Mouse (Mus musculus): ENCODE measurements around the gene Fgd5. TPM values are rescaled to one million over a fixed set of nuclear protein-coding genes. Genes with fewer than 3 reads are reported as not detected.
"Not testable (repeated sequence)": the region's sequence is repeated elsewhere in the genome, so short reads cannot be mapped to it uniquely, and the experiment has no call there.

Gene Fgd5
- total RNA-seq (2015) = not detected in 2 replicates
- not detected in 2 replicates for total RNA-seq (2017)

DNA sequence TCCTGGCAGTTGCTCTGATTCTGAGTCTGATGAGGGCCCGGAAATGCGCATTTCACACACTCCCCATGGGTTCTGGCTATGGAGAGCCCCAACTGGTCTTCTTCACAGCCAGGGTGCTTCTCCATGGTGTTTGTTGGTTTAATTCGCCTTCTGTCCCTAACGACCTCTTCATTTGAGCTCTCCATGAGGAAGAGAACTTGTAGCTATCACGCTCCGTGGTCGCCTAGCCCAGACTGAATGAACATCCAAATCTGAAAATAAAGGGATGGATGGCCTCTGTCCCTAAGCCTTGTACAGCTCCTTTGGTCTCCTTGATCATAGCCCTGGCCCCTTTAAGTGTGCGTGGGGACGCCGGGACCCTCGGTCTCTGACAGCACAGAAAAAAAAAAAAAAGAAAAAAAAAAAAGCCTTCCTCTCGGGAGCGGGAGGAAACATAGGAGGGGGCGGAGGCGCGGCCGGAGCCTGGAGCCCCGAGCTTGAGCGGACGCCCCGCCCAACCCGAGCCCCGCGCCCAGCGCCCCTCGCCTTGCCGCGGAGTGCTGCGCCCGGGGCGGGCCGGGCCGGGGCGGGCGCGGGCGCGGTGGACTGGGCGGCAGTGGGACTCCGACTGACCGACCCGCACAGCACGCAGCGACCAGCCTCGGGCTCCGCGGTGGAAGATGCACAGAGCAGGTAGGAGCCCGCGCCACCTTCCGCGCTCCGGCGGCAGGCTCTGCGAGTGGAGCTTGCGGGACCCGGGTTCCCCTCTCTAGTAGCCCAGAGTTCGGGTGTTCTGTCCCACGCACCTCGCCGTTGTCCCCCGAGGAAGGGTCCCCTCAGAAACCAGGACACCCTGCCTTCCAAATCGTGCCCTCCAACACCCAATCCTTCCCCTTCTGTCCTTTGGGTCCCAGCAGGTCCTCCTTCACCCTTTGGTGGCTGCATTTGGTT, at the start of gene Fgd5:
TSS of gene Fgd5 (plus strand) at position 508 of the 930 bp plus-strand sequence.
- no peak for ATAC-seq (ENCODE audit: poor library complexity, severe bottlenecking)

GRCm38 (mm10) chr6:91931231-91931630, 47.4 kb upstream of the Fgd5 start:
- no peak for ATAC-seq (ENCODE audit: poor library complexity, severe bottlenecking)

DNA sequence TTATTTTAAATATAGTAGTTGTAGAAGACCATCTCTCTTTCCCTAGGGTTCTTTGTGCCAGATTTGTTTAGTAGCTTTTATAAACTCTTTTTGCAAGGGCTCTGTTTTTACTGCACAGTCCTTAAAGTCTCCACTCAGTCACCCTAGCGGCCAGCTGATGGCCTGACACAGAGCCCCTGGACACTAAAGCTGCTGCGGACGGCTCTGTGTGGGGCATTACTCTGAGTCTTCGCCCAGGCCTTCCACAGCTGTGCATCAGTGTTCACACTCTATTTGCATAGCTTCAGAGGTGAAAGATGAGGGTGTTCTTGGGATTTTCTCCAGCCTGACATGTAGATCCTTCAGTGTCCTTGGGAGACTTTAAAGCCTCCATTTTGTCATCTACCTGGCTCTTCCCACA, 40.2 kb upstream of the Fgd5 start:
- ATAC-seq (ENCODE audit: poor library complexity, severe bottlenecking) = no peak

DNA sequence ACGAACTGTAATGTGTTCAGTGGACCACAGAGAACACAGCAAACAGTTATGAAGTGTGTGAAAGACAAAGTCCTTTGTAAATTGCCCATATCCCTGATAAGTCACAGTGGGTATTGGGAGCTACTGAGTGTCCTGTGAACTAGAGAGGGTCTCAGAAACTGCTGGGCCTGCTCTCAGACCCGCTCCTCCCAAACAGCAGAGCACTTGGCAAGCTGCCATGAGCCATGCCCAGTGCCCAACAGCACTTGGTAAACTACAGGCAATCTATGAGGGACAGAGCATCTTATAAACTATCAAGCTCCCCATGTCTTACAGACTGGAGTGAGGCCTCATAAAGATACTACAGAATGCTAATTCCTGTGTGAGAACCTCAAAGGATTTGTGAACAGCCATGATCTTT, 30.3 kb upstream of the Fgd5 start:
- ATAC-seq (ENCODE audit: poor library complexity, severe bottlenecking) = no peak

GRCm38 (mm10) chr6:91958015-91958414, 20.7 kb upstream of the Fgd5 start:
- ATAC-seq (ENCODE audit: poor library complexity, severe bottlenecking) = not testable (repeated sequence)

DNA sequence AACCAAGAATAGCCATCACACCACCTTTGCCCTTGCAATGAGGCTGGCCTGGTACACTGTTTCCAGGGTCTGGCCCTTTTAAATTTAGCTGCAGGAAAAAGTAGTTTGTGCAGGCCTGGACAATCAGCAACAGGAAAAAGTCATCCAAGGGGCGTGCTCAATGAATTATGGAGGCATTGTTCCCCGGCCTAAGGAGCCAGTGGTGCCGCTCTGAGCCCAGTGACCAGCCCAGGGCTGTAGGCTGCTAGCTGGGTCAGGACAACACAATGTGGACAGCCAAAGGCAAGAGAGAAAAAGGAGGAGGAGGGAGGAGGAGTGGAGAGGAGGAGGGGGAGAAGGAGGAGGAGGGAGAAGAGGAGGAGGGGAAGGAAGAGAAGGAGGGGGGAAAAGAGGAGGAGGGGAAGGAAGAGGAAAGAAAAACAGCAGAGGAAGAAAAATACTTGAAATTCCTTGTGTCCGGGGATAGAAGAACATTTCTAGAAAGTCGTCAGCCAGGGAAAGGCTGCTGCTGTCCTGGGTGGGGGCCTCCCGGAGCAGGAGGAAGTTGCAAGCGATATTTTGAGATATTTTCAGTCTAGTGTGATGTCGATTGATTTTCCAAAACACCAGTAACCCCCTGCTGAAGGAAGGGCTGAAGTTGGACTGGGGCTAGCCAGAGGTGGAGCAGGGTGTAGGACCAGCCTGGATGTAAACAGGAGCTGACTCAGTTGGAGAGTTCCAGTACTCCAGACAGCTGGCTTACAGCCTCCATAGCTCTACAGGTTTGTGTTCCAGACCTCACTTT, 18.5 kb upstream of the Fgd5 start:
- no peak for ATAC-seq (ENCODE audit: poor library complexity, severe bottlenecking)

DNA sequence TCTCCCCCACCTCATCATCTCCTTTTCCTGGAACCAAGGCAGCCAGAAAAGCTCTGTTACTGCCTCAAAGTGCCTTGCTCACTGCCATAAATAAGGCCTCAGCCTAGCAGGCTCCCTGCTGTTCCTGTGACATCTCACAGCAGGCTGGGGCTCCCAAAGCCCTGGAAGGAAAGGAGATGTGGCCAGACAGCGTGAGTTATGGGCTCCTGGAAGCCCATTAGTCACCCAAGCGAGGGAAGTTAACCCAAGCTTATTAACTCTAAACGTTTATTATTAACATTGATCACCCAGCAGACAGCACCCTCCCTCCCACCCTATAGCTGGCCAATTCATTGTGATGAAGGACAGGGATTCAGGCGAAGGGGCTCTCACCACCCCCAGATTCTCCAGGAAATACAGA, 15.2 kb upstream of the Fgd5 start:
- ATAC-seq (ENCODE audit: poor library complexity, severe bottlenecking) = no peak

DNA sequence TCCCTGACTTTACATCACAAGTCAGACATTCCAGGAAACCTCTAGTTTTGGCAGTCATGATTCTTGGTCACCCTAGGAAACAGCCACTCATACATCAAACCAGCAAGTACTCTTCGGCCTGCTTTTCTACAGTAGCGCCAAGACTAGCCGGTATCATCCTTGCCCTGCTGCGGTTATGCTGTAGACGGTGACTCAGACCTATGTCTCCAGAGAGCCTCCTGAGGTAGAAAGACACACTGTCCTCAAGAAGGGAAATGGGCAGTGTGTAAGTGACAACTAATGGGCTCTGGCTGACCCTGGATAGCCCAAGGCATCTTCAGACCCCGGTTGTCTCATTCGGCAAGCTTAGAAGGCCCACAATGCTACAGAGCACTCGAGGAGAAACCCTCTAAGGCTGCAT, 13.6 kb upstream of the Fgd5 start:
- ATAC-seq (ENCODE audit: poor library complexity, severe bottlenecking) = no peak

- ATAC-seq (ENCODE audit: poor library complexity, severe bottlenecking) = no peak
Measured at GRCm38 (mm10) chr6:91966006-91966405, 12.7 kb upstream of the Fgd5 start.

- ATAC-seq (ENCODE audit: poor library complexity, severe bottlenecking) = peak; percentile 44
Measured at GRCm38 (mm10) chr6:91972201-91972646, 6.5 kb upstream of the Fgd5 start.

DNA sequence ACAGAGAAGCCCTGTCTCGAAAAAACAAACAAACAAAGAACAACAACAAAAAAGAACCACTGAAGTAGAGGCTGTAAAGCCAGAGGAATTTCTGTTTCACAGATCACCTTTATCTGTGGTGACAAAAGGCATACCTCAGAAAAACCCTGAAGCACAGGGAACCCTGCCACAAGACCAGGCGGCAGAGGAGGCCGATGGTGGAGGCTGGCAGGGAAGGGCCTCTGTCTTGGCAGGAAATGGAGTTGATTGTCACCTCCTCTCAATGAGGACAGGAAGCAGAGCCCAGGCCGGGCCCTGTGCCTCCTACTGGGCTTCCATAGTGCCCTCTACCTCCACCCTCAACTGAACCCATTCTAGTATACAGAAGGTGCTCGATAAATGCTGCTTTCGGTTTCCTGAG, 4.7 kb upstream of the Fgd5 start:
- ATAC-seq (ENCODE audit: poor library complexity, severe bottlenecking) = no peak

GRCm38 (mm10) chr6:91979301-91979996, 771 bp downstream of the Fgd5 start:
- ATAC-seq (ENCODE audit: poor library complexity, severe bottlenecking) = peak; percentile 49; the same call in 1 of the 2 replicates

DNA sequence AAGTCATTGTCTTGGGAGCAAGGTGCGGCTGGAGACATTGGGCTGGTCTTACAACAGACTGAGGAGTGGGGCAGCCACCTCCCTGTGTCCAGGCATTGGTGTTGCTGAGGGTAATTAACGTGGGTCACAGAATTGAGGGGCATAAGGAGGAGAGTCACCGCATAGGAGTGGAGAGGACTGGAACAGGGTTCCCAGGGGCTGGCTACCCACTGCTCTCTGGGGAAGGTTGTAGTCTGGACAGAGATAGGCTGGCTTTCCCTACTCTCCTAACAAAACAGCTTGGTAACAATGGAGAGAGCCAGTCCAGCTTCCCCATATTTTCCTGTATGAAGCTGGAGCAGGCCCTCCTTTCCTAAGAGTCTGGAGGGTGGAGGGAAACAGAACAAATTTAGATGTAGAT, 1.3 kb downstream of the Fgd5 start:
- ATAC-seq (ENCODE audit: poor library complexity, severe bottlenecking) = no peak

DNA sequence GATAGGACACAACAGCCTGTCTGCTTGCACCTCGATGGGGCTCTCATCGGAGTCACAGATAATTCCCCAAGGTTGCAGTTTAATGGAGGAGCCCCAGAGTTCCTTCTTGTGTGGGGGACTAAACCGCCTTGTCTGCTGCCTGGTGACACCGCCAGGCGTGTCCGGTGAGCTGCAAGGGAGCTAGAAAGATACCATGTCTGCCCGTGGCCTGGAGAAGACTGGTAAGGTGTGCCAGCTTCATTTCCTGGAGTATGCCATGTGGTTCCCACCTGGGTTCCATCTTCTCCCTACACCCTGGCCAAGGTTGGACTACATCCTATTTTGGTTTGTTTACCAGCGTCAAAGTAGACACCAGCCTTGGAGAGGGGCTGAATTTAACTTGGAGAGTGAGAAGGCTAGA, 11.4 kb downstream of the Fgd5 start:
- no peak for ATAC-seq (ENCODE audit: poor library complexity, severe bottlenecking)

- ATAC-seq (ENCODE audit: poor library complexity, severe bottlenecking) = no peak
Measured at GRCm38 (mm10) chr6:91992823-91993222, 14.1 kb downstream of the Fgd5 start.

DNA sequence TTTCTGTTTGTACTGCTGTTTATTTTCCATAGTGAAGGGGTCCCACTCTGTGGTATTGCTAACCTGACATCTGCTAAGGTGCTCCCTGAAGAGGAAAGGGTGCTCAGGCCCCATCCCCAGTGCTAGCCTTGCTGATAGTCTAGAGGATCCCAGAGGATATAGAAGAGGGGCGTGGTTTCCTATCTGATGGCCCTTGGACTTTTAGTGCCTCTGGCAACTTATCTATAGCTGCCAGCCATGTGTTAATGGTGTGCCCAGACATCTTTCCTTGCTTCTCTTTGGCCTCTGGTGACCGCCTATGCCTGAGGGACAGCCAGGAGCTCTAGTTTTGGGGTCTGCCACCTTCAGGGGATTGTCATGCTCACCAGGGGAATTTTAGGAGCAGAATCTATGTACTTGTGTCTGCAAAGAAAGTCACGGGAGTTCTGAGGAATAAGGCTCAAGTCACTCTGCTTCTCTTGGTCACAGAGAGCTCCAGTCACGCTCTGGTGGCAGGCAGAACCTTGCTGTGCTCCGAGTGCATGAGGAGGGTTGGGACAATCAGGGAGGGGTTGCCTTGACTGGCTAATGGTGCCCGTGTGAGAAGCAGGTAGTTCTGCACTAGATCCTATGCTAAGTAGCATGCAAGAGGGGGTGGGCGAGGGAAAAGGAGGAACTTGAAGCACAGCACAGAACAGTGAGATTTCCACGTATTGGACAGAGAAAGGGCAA, 15.3 kb downstream of the Fgd5 start:
- no peak for ATAC-seq (ENCODE audit: poor library complexity, severe bottlenecking)

DNA sequence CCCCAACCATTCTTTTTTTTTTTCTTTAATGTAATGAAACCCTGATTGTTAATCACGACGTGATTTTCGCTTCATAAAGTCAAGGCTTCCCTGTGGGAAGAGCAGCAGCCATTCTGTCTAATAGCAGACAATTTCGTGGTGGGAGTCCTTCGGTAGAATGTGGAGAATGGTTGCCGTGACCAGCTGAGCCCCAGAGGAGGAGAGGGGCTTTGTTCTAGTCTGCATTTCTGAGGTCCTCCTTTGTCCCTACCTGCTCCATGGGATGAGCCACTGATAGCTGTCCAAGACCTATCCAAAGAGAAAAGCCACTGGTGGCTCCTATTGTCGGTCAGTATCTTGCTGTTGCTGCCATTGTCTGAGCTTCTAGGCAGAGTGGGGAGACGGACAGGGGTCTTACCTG, 17.4 kb downstream of the Fgd5 start:
- ATAC-seq (ENCODE audit: poor library complexity, severe bottlenecking) = no peak

GRCm38 (mm10) chr6:92002558-92003285, 24.0 kb downstream of the Fgd5 start:
- ATAC-seq (ENCODE audit: poor library complexity, severe bottlenecking) = peak; percentile 62

- ATAC-seq (ENCODE audit: poor library complexity, severe bottlenecking) = no peak
Measured at GRCm38 (mm10) chr6:92003646-92004045, 25.0 kb downstream of the Fgd5 start.
